Comparison of ENCODE assay signal across 11 mouse cellular contexts in the genomic region with DNA sequence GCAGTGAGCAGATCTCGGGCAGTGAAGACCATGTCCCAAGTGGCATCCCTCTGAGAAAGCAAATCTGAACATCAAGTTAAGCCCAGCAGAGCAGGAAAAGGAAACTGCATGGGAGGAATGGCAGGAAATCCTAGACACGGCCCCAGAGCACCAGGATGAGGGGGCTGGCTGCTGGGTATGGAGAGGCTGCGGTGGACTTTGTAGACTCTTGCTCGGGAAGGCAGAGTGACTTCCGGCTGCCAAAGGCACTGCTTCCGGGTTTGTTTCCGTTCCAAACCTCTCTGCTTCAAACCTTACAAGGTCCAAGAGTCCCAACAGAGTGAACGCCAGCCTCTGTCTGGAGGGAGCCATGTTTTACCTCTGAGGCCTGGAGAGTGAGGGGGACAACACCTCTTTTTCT. TPM values are rescaled to one million over a fixed set of nuclear protein-coding genes. Genes with fewer than 3 reads are reported as not detected.
A peak's percentile ranks its signal among the peaks of the same experiment; 100 is the strongest.
DNase-seq lines count a peak whose midpoint lies in the region; ATAC-seq and TF ChIP-seq lines count a peak whose summit lies in the region.
"Had no signal": no experiment of that assay in that cellular context is flagged by ENCODE, and none has a peak within 500 bp of the region (broad histone marks: within the 10 kb centered on the region; RNA-seq: fewer than 3 reads in every experiment).

No protein-coding gene starts in this region.

- TF ChIP-seq POLR2A in ES-Bruce4 (IDR thresholded peaks at IDR 0.05; ENCODE audit: insufficient read depth, low read length), result no peak

- H3K27me3 ChIP-seq in ES-Bruce4 (ENCODE audit: control insufficient read depth, insufficient read depth, low read length, poor library complexity, severe bottlenecking), result no peaks in the 10 kb centered on the region
- no peaks in the 10 kb centered on the region for H3K27me3 ChIP-seq in heart, embryonic 15.5 days

- peaks cover 7% of the 10 kb centered on the region for H3K4me1 ChIP-seq in ES-Bruce4 (ENCODE audit: control insufficient read depth, insufficient read depth, low read length)
- H3K4me1 ChIP-seq in heart, embryonic 15.5 days (replicated peaks), result peaks cover 71% of the 10 kb centered on the region

- peak overlapping the region; percentile 3; the same call in 1 of the 2 replicates for H3K27ac ChIP-seq in ES-Bruce4 (ENCODE audit: insufficient read depth, low read length)
- peak overlapping the region; percentile 58 for H3K27ac ChIP-seq in heart, embryonic 15.5 days

- peak; percentile 54 for DNase-seq in CD4-positive, CD25-positive, alpha-beta regulatory T cell, adult 2 months (ENCODE audit: low read depth, low spot score)
- peak; percentile 34 to 60 for DNase-seq in kidney, postnatal 4 days
- no peak for DNase-seq in urinary bladder, adult 2 months (ENCODE audit: low spot score)
- no peak for DNase-seq in gastrocnemius, adult 18-20 months (ENCODE audit: low spot score)
- DNase-seq in frontal cortex, postnatal 14 days (ENCODE audit: low spot score in 2 of 2), result no peak
- DNase-seq in gastrocnemius, adult 8-10 months (ENCODE audit: low spot score in 2 of 2), result no peak
- DNase-seq: right cerebral cortex, postnatal 25 days had no signal

- H3K4me2 ChIP-seq in heart, embryonic 15.5 days, result 0 out of 2 replicates have a peak overlapping the region, but pooled peaks have one; percentile 1
- H3K4me2 ChIP-seq: midbrain, embryonic 11.5 days had no signal

- no peak for TF ChIP-seq CTCF in ES-Bruce4 (IDR thresholded peaks at IDR 0.05; ENCODE audit: low read depth, low read length)

- TF ChIP-seq EP300 in ES-Bruce4 (IDR thresholded peaks at IDR 0.05; ENCODE audit: insufficient read depth, low read depth, low read length), result no peak

- H3K9me3 ChIP-seq in ES-Bruce4 (replicated peaks; ENCODE audit: control insufficient read depth, insufficient read depth, low read length, poor library complexity, severe bottlenecking), result no peaks in the 10 kb centered on the region
- no peaks in the 10 kb centered on the region for H3K9me3 ChIP-seq in heart, embryonic 15.5 days (replicated peaks)

- peak overlapping the region; percentile 57 for H3K4me3 ChIP-seq in ES-Bruce4 (ENCODE audit: low read depth, low read length)
- no peak overlapping the region for H3K4me3 ChIP-seq in heart, embryonic 15.5 days

- ATAC-seq in heart, embryonic 15.5 days (replicated peaks; ENCODE audit: insufficient number of reproducible peaks, insufficient read depth, low FRiP score, low read depth), result 0 out of 2 replicates have a peak, but pooled peaks have one; percentile 12

- H3K9ac ChIP-seq in ES-Bruce4 (ENCODE audit: low read depth, poor library complexity, severe bottlenecking), result no peak overlapping the region
- no peak overlapping the region for H3K9ac ChIP-seq in heart, embryonic 15.5 days

- no peaks in the 10 kb centered on the region for H3K36me3 ChIP-seq in ES-Bruce4 (ENCODE audit: control insufficient read depth, insufficient read depth, low read length, poor library complexity, severe bottlenecking)
- H3K36me3 ChIP-seq in heart, embryonic 15.5 days, result no peaks in the 10 kb centered on the region

- WGBS in heart, embryonic 15.5 days, result 60% methylated on average over 8 of the region's 8 CpGs

RNA-seq across cellular contexts. Expression of a gene that starts 16.2 kb away (rescaled TPM):
- polyA plus RNA-seq in ES-Bruce4 (2011; ENCODE audit: insufficient read depth, insufficient read length, low read depth, missing spikeins), result 45.2 and 52.5 TPM in 2 replicates
- 27.4 and 31.6 TPM in 2 replicates for polyA plus RNA-seq in heart, embryonic 15.5 days (2015; fragmentation: Nextera tagmentation; extraction: Ambion mirVana)
- polyA plus RNA-seq in urinary bladder, adult 2 months (2012; rRNA removed), result 16.5 and 17.1 TPM in 2 replicates
- total RNA-seq in gastrocnemius, adult 18-20 months (2021), result 1 to 10 TPM; 5.0 to 6.3 TPM
- total RNA-seq in gastrocnemius, adult 8-10 months (2022), result 1 to 10 TPM; 3.3 to 5.5 (median 4.0) TPM

RNA-seq across cellular contexts. Expression of a gene that starts 49.8 kb away (rescaled TPM):
- polyA plus RNA-seq in ES-Bruce4 (2011; ENCODE audit: insufficient read depth, insufficient read length, low read depth, missing spikeins), result not detected in 2 replicates
- polyA plus RNA-seq in heart, embryonic 15.5 days (2015; fragmentation: Nextera tagmentation; extraction: Ambion mirVana), result not detected in 2 replicates
- polyA plus RNA-seq in urinary bladder, adult 2 months (2012; rRNA removed), result not detected in 2 replicates
- total RNA-seq in gastrocnemius, adult 18-20 months (2021), result not detected
- not detected for total RNA-seq in gastrocnemius, adult 8-10 months (2022)
- total RNA-seq: layer of hippocampus, adult 18-20 months had no signal
- polyA plus RNA-seq: midbrain, embryonic 11.5 days had no signal

Comparison
In these comparisons a context has a peak if more than half of its experiments do, and no peak if none do; other contexts are left out.
1. DNase-seq: peak in CD4-positive, CD25-positive, alpha-beta regulatory T cell, adult 2 months (single experiment) and kidney, postnatal 4 days (2 of 2); none in urinary bladder, adult 2 months (single experiment), gastrocnemius, adult 18-20 months (single experiment), frontal cortex, postnatal 14 days (0 of 2) and gastrocnemius, adult 8-10 months (0 of 2).